Mouse (Mus musculus) stomach, postnatal 0 days (tissue): ENCODE data around the gene Ndufa4l2.

ENCODE experiments used
- CTCF ChIP-seq: IDR thresholded peaks from 2 replicates; pipeline ENCODE4 v1.5.1; 2016; ENCODE audit warnings: antibody characterized with exemption, low read depth, mild to moderate bottlenecking, moderate library complexity
- EP300 ChIP-seq: optimal IDR thresholded peaks from 2 replicates; pipeline ENCODE3; 2016; ENCODE audit warnings: antibody characterized with exemption

- TF ChIP-seq CTCF (no peak), EP300 (no peak)
Measured at GRCm38 (mm10) chr10:127514764-127515163, at the start of gene Ndufa4l2.
